Mouse (Mus musculus) hindbrain, embryonic 13.5 days (tissue): ENCODE results near the gene Slc24a1. TPM values are rescaled to one million over a fixed set of nuclear protein-coding genes. Genes with fewer than 3 reads are reported as not detected.

Experiments used
- ATAC-seq: fragments of 200-750 bp; cut with Nextera tagmentation; 2 replicates; pipeline ENCODE4 v1.8.0; 2017; ENCODE audit warnings: moderate TSS enrichment; ENCODE audit not compliant: low FRiP score
- H3K27ac ChIP-seq: fragments of 300-500 bp; sonication (generic); 2 replicates; pipeline ENCODE4 v1.5.1; 2015; ENCODE audit warnings: inconsistent platforms, mild to moderate bottlenecking, moderate library complexity
- H3K27me3 ChIP-seq: fragments of 300-500 bp; sonication (generic); 2 replicates; pipeline ENCODE4 v1.6.1; 2015; ENCODE audit warnings: mild to moderate bottlenecking, inconsistent platforms
- H3K36me3 ChIP-seq: fragments of 300-500 bp; sonication (generic); 2 replicates; pipeline ENCODE4 v1.6.1; 2015; ENCODE audit warnings: mild to moderate bottlenecking, inconsistent platforms
- H3K4me1 ChIP-seq: fragments of 300-500 bp; sonication (generic); replicated peaks from 2 replicates; pipeline ENCODE4 v1.6.1; 2015; ENCODE audit warnings: inconsistent platforms
- H3K4me2 ChIP-seq: fragments of 300-500 bp; sonication (generic); 2 replicates; pipeline ENCODE4 v1.6.1; 2015; ENCODE audit warnings: inconsistent platforms, mild to moderate bottlenecking, moderate library complexity
- H3K4me3 ChIP-seq: fragments of 300-500 bp; sonication (generic); 2 replicates; pipeline ENCODE4 v1.5.1; 2015; ENCODE audit warnings: mild to moderate bottlenecking, inconsistent platforms
- H3K9ac ChIP-seq: fragments of 300-500 bp; sonication (generic); 2 replicates; pipeline ENCODE4 v1.6.1; 2015; ENCODE audit warnings: mild to moderate bottlenecking, inconsistent platforms
- H3K9me3 ChIP-seq: fragments of 300-500 bp; sonication (generic); 2 replicates; pipeline ENCODE4 v1.6.1; 2016; ENCODE audit warnings: inconsistent platforms
- WGBS: fragments of 180-500 bp; shearing (Covaris S2); methylation state at CpG from one replicate; pipeline ENCODE4 v1.1.7; 2015; 5-methylcytosine and 5-hydroxymethylcytosine counted together
- polyA plus RNA-seq: library from polyadenylated mRNA; unstranded; fragments of >200 nt; fragmentation: Nextera tagmentation; extraction: Ambion mirVana; gene quantifications from 2 replicates; pipeline ENCODE4 v1.2.1, GENCODE M21; 2015

Slc24a1 gene
- polyA plus RNA-seq, 1 experiment from 2014 or later = 0.10 TPM

- H3K9me3 ChIP-seq = no peaks in the 10 kb centered on the region
- 64% methylated on average over 15 of the region's 15 CpGs for WGBS
- H3K4me1 ChIP-seq = no peaks in the 10 kb centered on the region; the same call in 1 of the 2 replicates
- H3K27me3 ChIP-seq = no peaks in the 10 kb centered on the region
- H3K4me3 ChIP-seq = no peak overlapping the region
- no peak for ATAC-seq
- H3K36me3 ChIP-seq = no peaks in the 10 kb centered on the region
- no peak overlapping the region for H3K27ac ChIP-seq
- no peak overlapping the region for H3K9ac ChIP-seq
- peak overlapping the region; percentile 6; the same call in 1 of the 2 replicates for H3K4me2 ChIP-seq
Observed at GRCm38 (mm10) chr9:64934015-64934754, 17.2 kb downstream of the Slc24a1 start.

GRCm38 (mm10) chr9:64931751-64932610, 19.4 kb downstream of the Slc24a1 start:
- no peaks in the 10 kb centered on the region; the same call in 1 of the 2 replicates for H3K4me1 ChIP-seq
- H3K9ac ChIP-seq = 0 out of 2 replicates have a peak overlapping the region, but pooled peaks have one; percentile 10
- no peak overlapping the region for H3K4me3 ChIP-seq
- H3K4me2 ChIP-seq = no peak overlapping the region
- no peaks in the 10 kb centered on the region for H3K9me3 ChIP-seq
- H3K27ac ChIP-seq = no peak overlapping the region
- 79% methylated on average over 7 of the region's 7 CpGs for WGBS
- no peak for ATAC-seq
- no peaks in the 10 kb centered on the region for H3K36me3 ChIP-seq
- no peaks in the 10 kb centered on the region for H3K27me3 ChIP-seq

GRCm38 (mm10) chr9:64930256-64930655, 21.2 kb downstream of the Slc24a1 start:
- Histone ChIP-seq H3K9me3 (no peaks in the 10 kb centered on the region), H3K4me2 (no peak overlapping the region), H3K4me3 (no peak overlapping the region), H3K9ac (no peak overlapping the region), H3K36me3 (no peaks in the 10 kb centered on the region), H3K4me1 (peaks cover 4% of the 10 kb centered on the region; the same call in 1 of the 2 replicates), H3K27me3 (no peaks in the 10 kb centered on the region), H3K27ac (no peak overlapping the region)
- no peak for ATAC-seq
- 84% methylated on average over 4 of the region's 4 CpGs for WGBS

- Histone ChIP-seq H3K36me3 (peaks cover 5% of the 10 kb centered on the region), H3K27ac (no peak overlapping the region), H3K9ac (no peak overlapping the region), H3K4me3 (no peak overlapping the region), H3K4me2 (no peak overlapping the region), H3K27me3 (no peaks in the 10 kb centered on the region), H3K9me3 (no peaks in the 10 kb centered on the region), H3K4me1 (0 out of 2 replicates have a peak, but pooled peaks cover 4% of the 10 kb centered on the region)
- ATAC-seq = no peak
- 74% methylated on average over 8 of the region's 8 CpGs for WGBS
Observed at GRCm38 (mm10) chr9:64926201-64926991, 25.0 kb downstream of the Slc24a1 start.

DNA sequence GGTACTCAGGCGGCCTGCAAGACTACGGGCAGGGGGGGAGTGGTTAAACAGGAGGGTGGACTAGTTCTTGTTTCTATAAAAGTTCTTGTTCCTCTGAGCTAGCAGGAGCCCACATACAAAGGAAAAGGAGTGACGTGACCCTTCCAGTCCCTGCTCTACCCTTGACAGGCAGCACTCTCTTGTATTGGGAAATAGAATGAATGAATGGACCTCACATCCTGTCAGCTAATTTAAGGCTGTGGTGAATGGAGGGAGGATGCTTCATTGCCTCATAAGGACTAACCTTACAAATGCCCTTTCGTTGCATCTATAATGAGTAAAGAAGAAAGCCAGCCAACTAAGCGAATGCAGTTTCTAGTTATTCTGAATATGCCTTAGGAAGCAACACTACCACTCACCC, 25.6 kb downstream of the Slc24a1 start:
- Histone ChIP-seq H3K9ac (no peak overlapping the region), H3K4me1 (0 out of 2 replicates have a peak, but pooled peaks cover 4% of the 10 kb centered on the region), H3K4me2 (no peak overlapping the region), H3K36me3 (peaks cover 11% of the 10 kb centered on the region), H3K27me3 (no peaks in the 10 kb centered on the region), H3K27ac (no peak overlapping the region), H3K4me3 (no peak overlapping the region), H3K9me3 (no peaks in the 10 kb centered on the region)
- no peak for ATAC-seq
- WGBS = 49% methylated on average over 5 of the region's 5 CpGs

DNA sequence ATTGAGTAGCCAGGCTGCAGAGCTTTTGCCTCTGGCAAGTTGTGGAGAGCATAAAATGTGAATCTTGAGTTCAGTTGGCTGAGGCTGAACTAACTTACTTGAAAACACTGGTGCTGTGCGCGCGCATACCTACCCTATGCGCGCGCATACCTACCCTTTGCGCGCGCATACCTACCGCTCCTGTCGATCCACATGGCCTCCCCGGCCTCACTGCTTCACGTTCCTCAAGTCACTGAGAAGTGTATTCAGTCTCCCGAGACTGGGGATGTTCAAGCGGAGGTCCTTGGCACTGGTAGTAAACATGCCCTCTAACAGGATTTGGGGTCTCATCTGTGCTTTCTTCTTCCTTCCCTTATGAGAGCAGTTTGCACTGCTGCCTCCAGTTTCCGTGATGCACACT, 32.8 kb downstream of the Slc24a1 start:
- no peaks in the 10 kb centered on the region for H3K4me1 ChIP-seq
- H3K9ac ChIP-seq = no peak overlapping the region
- peak overlapping the region; percentile 25 for H3K4me2 ChIP-seq
- no peaks in the 10 kb centered on the region for H3K9me3 ChIP-seq
- H3K4me3 ChIP-seq = no peak overlapping the region
- H3K27ac ChIP-seq = no peak overlapping the region
- 38% methylated on average over 16 of the region's 16 CpGs for WGBS
- H3K36me3 ChIP-seq = peaks cover 42% of the 10 kb centered on the region
- no peak for ATAC-seq
- no peaks in the 10 kb centered on the region for H3K27me3 ChIP-seq

DNA sequence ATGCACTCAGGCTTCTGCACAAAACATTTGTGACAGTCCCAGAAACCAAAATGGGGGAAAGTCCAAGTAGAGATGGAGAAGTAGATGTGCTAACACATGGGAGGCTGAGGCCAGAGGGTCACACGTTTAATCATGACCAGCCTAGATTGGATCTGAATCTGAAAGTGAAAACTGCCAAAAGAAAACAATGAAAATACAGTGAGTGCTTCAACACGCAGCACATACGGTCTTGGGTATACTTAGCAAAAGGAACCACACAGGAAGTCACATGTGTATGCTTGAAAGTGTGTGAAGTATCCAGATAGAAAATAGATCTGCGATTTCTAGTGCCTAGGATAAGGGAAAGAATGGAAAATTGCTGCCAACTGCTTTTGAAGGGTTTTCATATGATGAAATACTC, 36.8 kb downstream of the Slc24a1 start:
- Histone ChIP-seq H3K27ac (no peak overlapping the region), H3K4me3 (no peak overlapping the region), H3K27me3 (no peaks in the 10 kb centered on the region), H3K4me2 (no peak overlapping the region), H3K9me3 (no peaks in the 10 kb centered on the region), H3K4me1 (no peaks in the 10 kb centered on the region), H3K36me3 (peaks cover 55% of the 10 kb centered on the region), H3K9ac (no peak overlapping the region)
- no peak for ATAC-seq
- WGBS = 88% methylated on average over 4 of the region's 4 CpGs

DNA sequence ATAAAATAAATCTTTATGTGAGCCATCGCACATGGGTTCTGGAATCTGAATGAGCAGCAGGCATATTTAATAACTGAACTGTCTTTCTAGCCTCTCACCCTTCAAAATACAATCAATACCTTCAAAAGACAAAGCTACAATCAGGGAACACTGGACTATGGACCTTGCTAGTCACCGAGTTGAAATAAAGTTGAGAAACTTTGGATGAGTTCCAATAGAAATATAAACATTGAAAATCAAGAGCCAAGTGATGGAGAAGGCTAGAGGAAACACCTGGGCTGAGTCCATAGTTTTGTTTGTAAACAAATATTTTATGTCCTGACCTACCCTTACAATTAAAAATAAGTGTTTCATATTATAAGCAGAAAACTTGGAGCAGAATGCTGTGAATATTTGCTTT, 37.4 kb downstream of the Slc24a1 start:
- Histone ChIP-seq H3K27ac (no peak overlapping the region), H3K27me3 (no peaks in the 10 kb centered on the region), H3K4me2 (no peak overlapping the region), H3K36me3 (peaks cover 58% of the 10 kb centered on the region), H3K4me3 (no peak overlapping the region), H3K9me3 (no peaks in the 10 kb centered on the region), H3K4me1 (no peaks in the 10 kb centered on the region), H3K9ac (no peak overlapping the region)
- ATAC-seq = no peak
- WGBS = 89% methylated on average over 2 of the region's 2 CpGs

DNA sequence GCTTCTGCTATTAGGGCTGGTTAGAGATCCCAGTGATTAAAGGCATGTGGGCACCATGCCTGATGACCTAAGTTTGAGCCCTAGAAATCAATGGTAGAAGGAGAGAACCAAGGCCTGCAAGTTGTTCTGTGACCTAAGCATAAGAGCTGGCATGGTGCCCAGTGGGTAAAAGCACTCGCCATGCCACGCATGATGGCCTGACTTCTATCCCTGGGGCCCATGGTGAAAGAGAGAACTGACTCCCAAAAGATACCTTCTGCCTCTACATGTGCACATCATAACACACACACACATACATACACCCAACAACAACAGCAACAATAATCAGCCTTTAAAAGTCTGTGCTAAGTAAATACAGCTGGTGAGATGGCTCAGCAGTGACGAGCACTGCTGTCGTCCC, 38.0 kb downstream of the Slc24a1 start:
- WGBS = 93% methylated on average over 4 of the region's 4 CpGs
- Histone ChIP-seq H3K9ac (no peak overlapping the region), H3K36me3 (peaks cover 55% of the 10 kb centered on the region), H3K27me3 (no peaks in the 10 kb centered on the region), H3K4me2 (no peak overlapping the region), H3K4me3 (no peak overlapping the region), H3K9me3 (no peaks in the 10 kb centered on the region), H3K4me1 (no peaks in the 10 kb centered on the region), H3K27ac (no peak overlapping the region)
- ATAC-seq = no peak

DNA sequence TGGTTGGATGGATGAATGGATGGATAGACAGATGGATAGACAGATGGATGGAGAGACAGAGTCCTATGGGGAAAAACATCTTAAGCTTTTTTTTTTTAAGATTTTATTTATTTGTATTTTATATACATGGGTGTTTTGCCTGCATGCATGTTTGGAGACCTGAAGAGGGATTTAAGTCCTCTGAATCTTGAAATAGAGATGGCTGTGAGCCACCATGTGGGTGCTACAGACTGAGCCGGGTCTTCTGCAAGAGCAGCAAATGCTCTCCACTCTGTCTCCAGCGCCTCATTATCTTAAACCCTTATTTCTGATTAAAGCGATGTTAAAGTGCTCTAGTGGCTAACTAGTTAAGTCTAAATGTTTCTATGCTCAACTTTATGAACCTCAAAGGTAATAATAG, 44.0 kb downstream of the Slc24a1 start:
- Histone ChIP-seq H3K4me1 (no peaks in the 10 kb centered on the region), H3K27me3 (no peaks in the 10 kb centered on the region), H3K36me3 (peaks cover 51% of the 10 kb centered on the region)

DNA sequence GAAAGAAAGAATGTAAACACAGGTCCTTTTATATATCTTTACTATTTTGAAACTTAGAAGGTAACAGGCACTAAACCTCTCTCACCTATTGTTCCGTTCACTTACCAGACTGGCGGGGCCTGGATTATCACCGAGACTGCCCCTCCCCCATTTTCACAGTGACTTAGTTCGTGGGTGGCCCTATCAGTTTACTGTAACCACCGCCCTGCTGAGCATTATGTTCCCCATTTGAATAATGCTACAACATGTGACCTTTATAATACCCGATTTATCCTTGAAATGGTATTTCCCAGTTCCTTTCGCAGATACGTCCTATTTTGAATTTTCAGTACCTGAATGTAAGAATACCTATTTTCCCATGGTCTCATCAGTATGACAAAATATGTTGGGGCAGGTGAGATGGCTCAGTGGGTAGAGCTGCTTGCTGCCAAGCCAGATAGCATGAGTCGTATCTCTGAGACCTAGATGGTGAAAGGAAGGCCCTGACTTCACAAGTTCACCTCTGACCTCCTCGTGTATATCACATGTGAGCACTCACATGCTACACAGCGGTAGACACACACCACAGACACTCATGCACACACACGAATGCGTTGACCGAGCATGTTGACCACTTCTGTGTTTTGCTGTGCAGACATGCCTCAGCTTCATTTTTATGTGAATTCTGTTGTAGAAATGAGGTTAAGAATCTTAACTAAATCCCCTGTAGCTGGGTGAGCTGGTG, 46.3 kb downstream of the Slc24a1 start:
- no peaks in the 10 kb centered on the region for H3K9me3 ChIP-seq
- H3K27ac ChIP-seq = no peak overlapping the region
- H3K27me3 ChIP-seq = no peaks in the 10 kb centered on the region
- H3K4me2 ChIP-seq = no peak overlapping the region
- H3K4me1 ChIP-seq = no peaks in the 10 kb centered on the region
- H3K4me3 ChIP-seq = no peak overlapping the region
- no peak for ATAC-seq
- no peak overlapping the region for H3K9ac ChIP-seq
- H3K36me3 ChIP-seq = peaks cover 35% of the 10 kb centered on the region
- 92% methylated on average over 14 of the region's 14 CpGs for WGBS

More for the DNA sequence above, 44.0 kb downstream of the Slc24a1 start:
- no peak overlapping the region for H3K4me3 ChIP-seq
- no peak overlapping the region for H3K4me2 ChIP-seq
- H3K9me3 ChIP-seq = no peaks in the 10 kb centered on the region
- no peak overlapping the region for H3K27ac ChIP-seq
- WGBS = 90% methylated on average over 3 of the region's 3 CpGs
- H3K9ac ChIP-seq = no peak overlapping the region
- ATAC-seq = no peak
